Comparison of ENCODE assay signal across 26 mouse cellular contexts in the genomic region with DNA sequence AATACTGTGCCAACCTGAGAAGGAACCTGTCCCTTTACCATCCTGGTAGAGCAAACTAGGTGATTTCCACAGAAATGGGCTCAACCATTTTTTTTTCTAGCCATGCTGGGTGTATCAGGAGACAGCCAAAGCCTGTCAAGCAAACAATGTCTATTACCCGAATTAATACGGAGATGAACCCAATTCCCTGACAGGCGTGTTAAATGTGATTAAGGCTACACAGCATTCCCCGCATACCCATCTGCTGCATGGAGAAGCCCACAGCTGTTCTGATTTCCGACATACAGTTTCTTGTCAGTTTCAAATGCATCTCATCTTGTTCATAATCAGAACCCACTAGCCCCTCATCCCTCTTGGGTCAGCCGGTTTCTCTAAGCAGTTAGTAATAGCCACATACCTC.
A peak's percentile ranks its signal among the peaks of the same experiment; 100 is the strongest.
DNase-seq lines count a peak whose midpoint lies in the region; ATAC-seq and TF ChIP-seq lines count a peak whose summit lies in the region.
"Had no signal": no experiment of that assay in that cellular context is flagged by ENCODE, and none has a peak within 500 bp of the region (broad histone marks: within the 10 kb centered on the region; RNA-seq: fewer than 3 reads in every experiment).

No protein-coding gene starts in this region.

- H3K36me3 ChIP-seq in hindbrain, embryonic 12.5 days: no peaks in the 10 kb centered on the region
- H3K36me3 ChIP-seq in hindbrain, embryonic 10.5 days: no peaks in the 10 kb centered on the region
- no peaks in the 10 kb centered on the region for H3K36me3 ChIP-seq in hindbrain, embryonic 16.5 days (ENCODE audit: control insufficient read depth, insufficient read depth, low read length)
- no peaks in the 10 kb centered on the region for H3K36me3 ChIP-seq in midbrain, postnatal 0 days (ENCODE audit: insufficient read depth, low read length)
- no peaks in the 10 kb centered on the region for H3K36me3 ChIP-seq in forebrain, embryonic 14.5 days (ENCODE audit: control insufficient read depth, insufficient read depth, low read length)
- H3K36me3 ChIP-seq: forebrain, embryonic 10.5 days; kidney, embryonic 15.5 days; limb, embryonic 15.5 days; liver, embryonic 15.5 days; lung, embryonic 15.5 days; neural tube, embryonic 13.5 days; stomach, embryonic 15.5 days had no signal

- peaks cover 3% of the 10 kb centered on the region; the same call in 1 of the 2 replicates for H3K27me3 ChIP-seq in hindbrain, embryonic 12.5 days
- H3K27me3 ChIP-seq in hindbrain, embryonic 10.5 days (ENCODE audit: insufficient read depth, poor library complexity, severe bottlenecking): peaks cover 4% of the 10 kb centered on the region
- no peaks in the 10 kb centered on the region for H3K27me3 ChIP-seq in hindbrain, embryonic 16.5 days (replicated peaks; ENCODE audit: control insufficient read depth, insufficient read depth, low read length)
- no peaks in the 10 kb centered on the region for H3K27me3 ChIP-seq in midbrain, postnatal 0 days (ENCODE audit: insufficient read depth, low read length)
- H3K27me3 ChIP-seq in forebrain, embryonic 14.5 days (replicated peaks; ENCODE audit: control insufficient read depth, insufficient read depth, low read length): no peaks in the 10 kb centered on the region
- H3K27me3 ChIP-seq: kidney, embryonic 15.5 days; limb, embryonic 15.5 days; liver, embryonic 15.5 days; lung, embryonic 15.5 days; megakaryocyte, embryonic 14.5 days; neural tube, embryonic 13.5 days; stomach, embryonic 15.5 days had no signal

- no peak overlapping the region for H3K27ac ChIP-seq in hindbrain, embryonic 12.5 days
- H3K27ac ChIP-seq in hindbrain, embryonic 10.5 days: no peak overlapping the region
- no peak overlapping the region for H3K27ac ChIP-seq in hindbrain, embryonic 16.5 days (ENCODE audit: low read depth, low read length)
- no peak overlapping the region for H3K27ac ChIP-seq in midbrain, postnatal 0 days (ENCODE audit: low read depth, low read length)
- H3K27ac ChIP-seq in forebrain, embryonic 14.5 days (ENCODE audit: low read depth, low read length): no peak overlapping the region
- H3K27ac ChIP-seq: forebrain, embryonic 10.5 days; gastrocnemius, adult 2 months; kidney, embryonic 15.5 days; limb, embryonic 15.5 days; liver, embryonic 15.5 days; lung, embryonic 15.5 days; neural tube, embryonic 13.5 days; stomach, embryonic 15.5 days had no signal

- no peak for DNase-seq in hindbrain, embryonic 10.5 days (ENCODE audit: low spot score)
- peak; percentile 17 for DNase-seq in brain, adult 2 months (ENCODE audit: low read depth, low spot score)
- DNase-seq in midbrain, postnatal 0 days (ENCODE audit: low spot score): peak; percentile 77
- DNase-seq in forebrain, embryonic 14.5 days (ENCODE audit: low spot score): no peak
- DNase-seq in urinary bladder, postnatal 4 days (ENCODE audit: low spot score in 2 of 2): no peak
- DNase-seq: adrenal gland, postnatal 14 days; cerebellum, adult 9-10 months; gastrocnemius, adult 2 months; kidney, postnatal 36 days; left cerebral cortex, postnatal 4 days; lung, postnatal 36 days; right cerebral cortex, adult 18-20 months; thymus, postnatal 4 days had no signal

- peak; percentile 61; the same call in 1 of the 2 replicates for ATAC-seq in hindbrain, embryonic 12.5 days (ENCODE audit: low FRiP score)
- peak; percentile 67; the same call in 1 of the 2 replicates for ATAC-seq in hindbrain, embryonic 16.5 days
- no peak for ATAC-seq in midbrain, postnatal 0 days (ENCODE audit: low FRiP score)
- ATAC-seq in forebrain, embryonic 14.5 days: no peak
- ATAC-seq: CD4-positive, CD25-positive, alpha-beta regulatory T cell, adult 4 months; intestine, postnatal 0 days had no signal

- H3K9ac ChIP-seq in hindbrain, embryonic 12.5 days: no peak overlapping the region
- H3K9ac ChIP-seq in hindbrain, embryonic 16.5 days (ENCODE audit: low read depth, low read length): no peak overlapping the region
- no peak overlapping the region for H3K9ac ChIP-seq in midbrain, postnatal 0 days (replicated peaks; ENCODE audit: low read length, poor library complexity, severe bottlenecking)
- no peak overlapping the region for H3K9ac ChIP-seq in forebrain, embryonic 14.5 days (ENCODE audit: low read length)
- H3K9ac ChIP-seq: kidney, embryonic 15.5 days; limb, embryonic 15.5 days; liver, embryonic 15.5 days; lung, embryonic 15.5 days; neural tube, embryonic 13.5 days; stomach, embryonic 15.5 days had no signal

- WGBS in hindbrain, embryonic 12.5 days: 52% methylated on average over 6 of the region's 6 CpGs
- WGBS in hindbrain, embryonic 10.5 days: 61% methylated on average over 6 of the region's 6 CpGs
- WGBS in hindbrain, embryonic 16.5 days: 39% methylated on average over 6 of the region's 6 CpGs
- WGBS in midbrain, postnatal 0 days: 40% methylated on average over 6 of the region's 6 CpGs
- WGBS in forebrain, embryonic 14.5 days: 70% methylated on average over 6 of the region's 6 CpGs

- H3K4me2 ChIP-seq in hindbrain, embryonic 12.5 days (replicated peaks): no peak overlapping the region
- no peak overlapping the region for H3K4me2 ChIP-seq in hindbrain, embryonic 16.5 days (ENCODE audit: low read length)
- H3K4me2 ChIP-seq in midbrain, postnatal 0 days (ENCODE audit: low read depth, low read length, poor library complexity, severe bottlenecking): no peak overlapping the region
- H3K4me2 ChIP-seq in forebrain, embryonic 14.5 days (ENCODE audit: low read length): no peak overlapping the region
- H3K4me2 ChIP-seq: kidney, embryonic 15.5 days; limb, embryonic 15.5 days; liver, embryonic 15.5 days; lung, embryonic 15.5 days; neural tube, embryonic 13.5 days; stomach, embryonic 15.5 days had no signal

- H3K4me1 ChIP-seq in hindbrain, embryonic 12.5 days: peaks cover 6% of the 10 kb centered on the region
- H3K4me1 ChIP-seq in hindbrain, embryonic 10.5 days (replicated peaks): peaks cover 32% of the 10 kb centered on the region
- H3K4me1 ChIP-seq in hindbrain, embryonic 16.5 days (ENCODE audit: control insufficient read depth, insufficient read depth, low read depth, low read length): 0 out of 2 replicates have a peak, but pooled peaks cover 5% of the 10 kb centered on the region
- H3K4me1 ChIP-seq in midbrain, postnatal 0 days (ENCODE audit: insufficient read depth, low read length): no peaks in the 10 kb centered on the region
- H3K4me1 ChIP-seq in forebrain, embryonic 14.5 days (ENCODE audit: control insufficient read depth, insufficient read depth, low read length): no peaks in the 10 kb centered on the region
- H3K4me1 ChIP-seq: limb, embryonic 15.5 days; liver, embryonic 15.5 days; lung, embryonic 15.5 days; megakaryocyte, embryonic 14.5 days; stomach, embryonic 15.5 days had no signal

- no peaks in the 10 kb centered on the region for H3K9me3 ChIP-seq in hindbrain, embryonic 12.5 days (replicated peaks)
- no peaks in the 10 kb centered on the region for H3K9me3 ChIP-seq in hindbrain, embryonic 10.5 days
- no peaks in the 10 kb centered on the region for H3K9me3 ChIP-seq in hindbrain, embryonic 16.5 days (ENCODE audit: control insufficient read depth, low read length)
- H3K9me3 ChIP-seq in midbrain, postnatal 0 days (ENCODE audit: low read length): no peaks in the 10 kb centered on the region
- no peaks in the 10 kb centered on the region for H3K9me3 ChIP-seq in forebrain, embryonic 14.5 days (replicated peaks; ENCODE audit: control insufficient read depth, low read length)
- H3K9me3 ChIP-seq: forebrain, embryonic 10.5 days; kidney, embryonic 15.5 days; limb, embryonic 15.5 days; liver, embryonic 15.5 days; lung, embryonic 15.5 days; megakaryocyte, embryonic 14.5 days; neural tube, embryonic 13.5 days; stomach, embryonic 15.5 days had no signal

- H3K4me3 ChIP-seq in hindbrain, embryonic 12.5 days: no peak overlapping the region
- no peak overlapping the region for H3K4me3 ChIP-seq in hindbrain, embryonic 10.5 days
- H3K4me3 ChIP-seq in hindbrain, embryonic 16.5 days (ENCODE audit: low read length): no peak overlapping the region
- H3K4me3 ChIP-seq in midbrain, postnatal 0 days (ENCODE audit: low read depth, low read length): no peak overlapping the region
- no peak overlapping the region for H3K4me3 ChIP-seq in forebrain, embryonic 14.5 days (ENCODE audit: low read depth, low read length)
- H3K4me3 ChIP-seq: forebrain, embryonic 10.5 days; gastrocnemius, adult 2 months; kidney, embryonic 15.5 days; limb, embryonic 15.5 days; liver, embryonic 15.5 days; lung, embryonic 15.5 days; megakaryocyte, embryonic 14.5 days; myocyte; neural tube, embryonic 13.5 days; stomach, embryonic 15.5 days had no signal

- TF ChIP-seq CTCF in midbrain, postnatal 0 days (IDR thresholded peaks at IDR 0.05): no peak

Comparison
In these comparisons a context has a peak if more than half of its experiments do, and no peak if none do; other contexts are left out.
1. ATAC-seq: peak in hindbrain, embryonic 12.5 days (single experiment) and hindbrain, embryonic 16.5 days (single experiment); none in midbrain, postnatal 0 days (single experiment) and forebrain, embryonic 14.5 days (single experiment).
2. DNase-seq: peak in brain, adult 2 months (single experiment) and midbrain, postnatal 0 days (single experiment); none in hindbrain, embryonic 10.5 days (single experiment), forebrain, embryonic 14.5 days (single experiment) and urinary bladder, postnatal 4 days (0 of 2).